Mouse (Mus musculus) limb, embryonic 12.5 days (tissue): ENCODE data around the gene Aes. TPM values are rescaled to one million over a fixed set of nuclear protein-coding genes. Genes with fewer than 3 reads are reported as not detected.
A peak's percentile ranks its signal among the peaks of the same experiment; 100 is the strongest.

Experiments used
- ATAC-seq: fragments of 200-750 bp; cut with Nextera tagmentation; 2 replicates; pipeline ENCODE4 v1.8.0; 2017; ENCODE audit warnings: low read depth, moderate TSS enrichment; ENCODE audit not compliant: insufficient number of reproducible peaks, insufficient read depth, low FRiP score, low TSS enrichment
- H3K27ac ChIP-seq: fragments of 300-500 bp; sonication (generic); 2 replicates; pipeline ENCODE4 v1.5.1; 2016; ENCODE audit warnings: mild to moderate bottlenecking, moderate library complexity
- H3K27me3 ChIP-seq: fragments of 300-500 bp; sonication (generic); 2 replicates; pipeline ENCODE4 v1.6.1; 2016; ENCODE audit warnings: mild to moderate bottlenecking, moderate library complexity
- H3K36me3 ChIP-seq: fragments of 300-500 bp; sonication (generic); 2 replicates; pipeline ENCODE4 v1.6.1; 2016; ENCODE audit warnings: mild to moderate bottlenecking, moderate library complexity
- H3K4me1 ChIP-seq: fragments of 300-500 bp; sonication (generic); replicated peaks from 2 replicates; pipeline ENCODE4 v1.6.1; 2016
- H3K4me2 ChIP-seq: fragments of 300-500 bp; sonication (generic); 2 replicates; pipeline ENCODE4 v1.6.1; 2016; ENCODE audit warnings: mild to moderate bottlenecking, moderate library complexity
- H3K4me3 ChIP-seq: fragments of 300-500 bp; sonication (generic); replicated peaks from 2 replicates; pipeline ENCODE4 v1.5.1; 2016; ENCODE audit warnings: mild to moderate bottlenecking
- H3K9ac ChIP-seq: fragments of 300-500 bp; sonication (generic); replicated peaks from 2 replicates; pipeline ENCODE4 v1.6.1; 2016; ENCODE audit warnings: mild to moderate bottlenecking, moderate library complexity
- H3K9me3 ChIP-seq: fragments of 300-500 bp; sonication (generic); 2 replicates; pipeline ENCODE4 v1.6.1; 2016; ENCODE audit warnings: mild to moderate bottlenecking, moderate library complexity
- WGBS: fragments of 180-500 bp; shearing (Covaris S2); methylation state at CpG from one replicate; pipeline ENCODE4 v1.1.7; 2016; 5-methylcytosine and 5-hydroxymethylcytosine counted together
- polyA plus RNA-seq: library from polyadenylated mRNA; unstranded; fragments of >200 nt; fragmentation: Nextera tagmentation; extraction: Ambion mirVana; gene quantifications from 2 replicates; pipeline ENCODE4 v1.2.1, GENCODE M21; 2016

Gene Aes
- polyA plus RNA-seq, 1 experiment from 2014 or later = 478 TPM

DNA sequence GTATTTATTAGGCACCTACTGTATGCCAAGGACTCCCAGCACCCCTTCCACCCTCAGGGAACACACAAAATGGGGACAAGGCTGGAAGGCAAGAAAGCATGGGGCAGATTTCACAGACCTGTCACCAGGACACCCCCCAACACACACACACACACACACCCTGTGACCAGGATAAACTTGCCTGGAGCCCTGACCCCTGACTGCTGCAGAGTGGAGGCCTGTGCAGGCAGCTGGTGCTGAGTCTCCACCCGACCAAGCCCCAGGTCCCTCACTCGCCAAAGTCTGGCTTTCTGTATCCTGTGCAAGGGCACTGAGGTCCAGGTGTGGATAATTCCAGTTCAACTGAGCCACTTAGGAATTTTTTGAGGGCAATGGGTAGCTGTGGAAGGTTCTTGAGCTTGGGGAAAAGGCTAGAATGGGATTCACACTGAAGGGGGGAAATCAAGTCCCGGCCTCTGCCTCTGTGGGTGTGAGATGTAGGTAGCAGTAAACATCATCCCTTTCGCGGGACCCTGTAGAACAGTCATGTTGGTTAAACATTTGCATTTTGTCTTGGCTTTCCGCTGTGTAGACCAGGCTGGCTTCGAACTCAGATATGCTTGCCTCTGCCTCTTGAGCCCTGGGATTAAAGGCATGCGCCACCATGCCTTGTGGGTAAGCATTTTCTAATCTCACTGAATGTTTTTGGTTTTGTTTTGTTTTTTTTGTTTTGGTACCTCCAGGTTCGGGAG lies 10.4 kb downstream of the Aes start:
- peaks cover 80% of the 10 kb centered on the region for H3K4me1 ChIP-seq
- H3K36me3 ChIP-seq = peaks cover 29% of the 10 kb centered on the region
- no peak overlapping the region for H3K4me3 ChIP-seq
- 40% methylated on average over 9 of the region's 9 CpGs for WGBS
- H3K27me3 ChIP-seq = peaks cover 32% of the 10 kb centered on the region
- no peak for ATAC-seq
- peak overlapping the region; percentile 61; the same call in 1 of the 2 replicates for H3K4me2 ChIP-seq
- H3K27ac ChIP-seq = peak overlapping the region; percentile 93
- no peak overlapping the region for H3K9ac ChIP-seq
- no peaks in the 10 kb centered on the region for H3K9me3 ChIP-seq

DNA sequence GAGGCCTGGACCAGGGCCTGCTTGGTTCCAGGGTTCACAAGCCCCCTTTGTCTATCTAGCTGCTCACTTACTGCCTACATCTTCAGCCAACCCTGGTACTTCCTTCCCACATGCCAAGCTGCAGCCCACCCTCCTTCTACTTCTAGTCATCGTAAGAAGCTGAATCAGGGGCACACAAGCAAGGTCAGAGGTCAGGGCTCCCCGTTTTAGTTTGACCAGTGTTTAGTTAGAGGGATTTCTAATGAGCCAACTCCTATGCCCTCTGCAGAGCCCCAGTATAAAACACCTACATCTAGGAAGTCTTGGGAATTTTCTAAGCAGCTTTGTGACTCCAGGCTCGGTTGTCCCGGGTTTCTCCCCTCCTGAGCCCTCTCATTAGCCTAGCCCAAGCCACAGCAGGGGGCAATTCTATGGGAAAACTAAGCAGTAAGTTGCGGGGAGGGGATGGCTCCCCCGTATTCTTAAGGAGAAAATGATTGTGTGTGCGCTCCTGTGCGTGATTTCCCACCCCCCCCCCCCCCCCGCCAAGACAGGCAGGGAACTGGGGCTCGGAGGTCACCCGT lies 11.0 kb downstream of the Aes start:
- Histone ChIP-seq H3K27me3 (peaks cover 29% of the 10 kb centered on the region), H3K9ac (peak overlapping the region; percentile 37; the same call in 1 of the 2 replicates), H3K4me2 (peak overlapping the region; percentile 61), H3K36me3 (peaks cover 22% of the 10 kb centered on the region), H3K27ac (peak overlapping the region; percentile 93), H3K9me3 (no peaks in the 10 kb centered on the region), H3K4me1 (peaks cover 76% of the 10 kb centered on the region), H3K4me3 (peak overlapping the region; percentile 36)
- ATAC-seq = peak; percentile 5; the same call in 1 of the 2 replicates
- WGBS = 1% methylated on average over 9 of the region's 11 CpGs

DNA sequence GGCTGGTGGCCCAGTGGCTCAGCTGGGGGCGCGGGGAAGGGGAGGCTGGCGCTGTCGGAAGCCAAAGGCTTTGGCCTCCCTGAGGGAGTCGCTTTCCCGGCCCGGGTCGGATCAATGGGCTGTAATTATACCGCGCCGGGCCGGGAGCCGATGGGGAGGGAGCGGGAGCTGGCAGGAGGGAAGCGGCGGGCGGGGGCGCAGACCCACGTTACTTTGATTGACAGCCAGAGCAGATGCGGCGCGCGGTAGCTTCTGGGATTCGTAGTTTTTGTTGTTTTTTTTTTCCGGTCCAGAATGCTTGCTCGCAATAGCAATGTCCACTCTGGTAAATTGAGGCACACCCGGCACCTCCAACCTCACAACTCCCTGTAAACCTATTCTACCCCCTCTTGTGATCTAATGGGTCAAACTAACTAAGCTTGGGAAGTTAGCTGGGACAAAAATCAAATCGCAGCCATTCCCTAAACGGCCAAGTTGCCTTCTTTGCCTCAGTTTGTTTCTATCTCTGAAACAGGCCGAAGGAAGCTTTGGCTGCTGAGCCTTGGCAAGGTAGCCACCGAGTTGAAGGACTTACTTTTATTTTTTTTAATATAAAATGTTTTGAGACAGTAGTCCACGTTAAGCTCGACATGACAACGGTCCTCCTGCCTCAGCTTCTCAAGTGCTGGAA lies 11.7 kb downstream of the Aes start:
- H3K27ac ChIP-seq = peak overlapping the region; percentile 93
- under 1% methylated on average over 34 of the region's 34 CpGs for WGBS
- peaks cover 76% of the 10 kb centered on the region for H3K4me1 ChIP-seq
- peaks cover 30% of the 10 kb centered on the region for H3K27me3 ChIP-seq
- peak overlapping the region; percentile 36 for H3K4me3 ChIP-seq
- H3K9me3 ChIP-seq = no peaks in the 10 kb centered on the region
- peak overlapping the region; percentile 37; the same call in 1 of the 2 replicates for H3K9ac ChIP-seq
- ATAC-seq = peak; percentile 29
- H3K36me3 ChIP-seq = peaks cover 16% of the 10 kb centered on the region
- peak overlapping the region; percentile 61 for H3K4me2 ChIP-seq

DNA sequence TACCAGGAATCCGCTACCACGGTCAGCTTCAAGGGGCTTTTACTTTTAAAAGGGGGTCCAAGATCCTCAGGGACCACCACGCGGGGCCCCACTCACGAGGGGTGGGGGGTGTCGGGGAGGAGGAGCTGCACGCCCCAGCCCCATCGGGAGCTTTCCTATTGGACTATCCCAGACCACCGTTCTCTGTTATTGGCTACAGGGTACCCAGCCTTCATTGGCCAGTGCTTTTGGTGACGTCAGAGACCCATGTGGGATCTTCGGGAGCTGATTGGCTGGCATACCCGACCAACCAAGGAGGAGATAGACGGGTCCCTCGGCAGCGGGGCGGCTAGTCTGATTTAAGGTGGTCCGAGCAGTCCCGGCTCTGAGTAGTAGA lies 12.2 kb downstream of the Aes start:
- peaks cover 11% of the 10 kb centered on the region for H3K36me3 ChIP-seq
- H3K4me3 ChIP-seq = peak overlapping the region; percentile 36
- ATAC-seq = peak; percentile 90
- no peaks in the 10 kb centered on the region for H3K9me3 ChIP-seq
- H3K27me3 ChIP-seq = peaks cover 35% of the 10 kb centered on the region
- H3K9ac ChIP-seq = no peak overlapping the region; the same call in 1 of the 2 replicates
- peak overlapping the region; percentile 61 for H3K4me2 ChIP-seq
- peaks cover 81% of the 10 kb centered on the region for H3K4me1 ChIP-seq
- WGBS = 1% methylated on average over 18 of the region's 18 CpGs
- H3K27ac ChIP-seq = peak overlapping the region; percentile 93

DNA sequence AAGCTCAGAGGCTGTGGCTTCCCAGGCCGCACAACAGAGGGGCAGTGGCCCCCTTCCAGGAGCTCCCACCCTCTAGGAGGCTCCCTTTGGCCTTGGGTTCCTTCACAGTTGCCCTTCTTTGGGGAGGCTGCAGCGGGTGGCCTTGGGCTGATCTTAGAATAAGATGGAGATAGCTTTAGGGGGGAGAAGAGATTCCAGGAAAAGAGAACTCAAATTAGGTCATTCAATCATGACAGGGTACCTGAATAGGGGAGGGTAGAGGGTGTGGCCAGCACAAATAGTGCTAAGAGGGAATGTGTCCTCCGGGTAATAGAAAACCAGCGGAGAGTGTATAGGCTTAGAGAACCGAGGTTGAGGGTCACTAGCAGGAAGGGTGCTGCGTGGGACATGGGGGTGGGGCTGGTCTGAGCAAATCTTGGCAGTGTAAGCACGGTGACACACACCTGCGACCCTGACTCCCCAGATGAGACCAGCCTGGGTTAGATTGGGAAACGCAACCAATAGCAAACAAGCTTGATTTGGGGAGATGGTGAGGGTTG lies 12.9 kb downstream of the Aes start:
- H3K9me3 ChIP-seq = no peaks in the 10 kb centered on the region
- peak overlapping the region; percentile 25 for H3K4me3 ChIP-seq
- peak overlapping the region; percentile 61 for H3K4me2 ChIP-seq
- peak overlapping the region; percentile 87 for H3K27ac ChIP-seq
- 3% methylated on average over 9 of the region's 9 CpGs for WGBS
- ATAC-seq = no peak
- 0 out of 2 replicates have a peak overlapping the region, but pooled peaks have one; percentile 37 for H3K9ac ChIP-seq
- H3K36me3 ChIP-seq = peaks cover 3% of the 10 kb centered on the region; the same call in 1 of the 2 replicates
- peaks cover 41% of the 10 kb centered on the region for H3K27me3 ChIP-seq
- peaks cover 85% of the 10 kb centered on the region for H3K4me1 ChIP-seq

DNA sequence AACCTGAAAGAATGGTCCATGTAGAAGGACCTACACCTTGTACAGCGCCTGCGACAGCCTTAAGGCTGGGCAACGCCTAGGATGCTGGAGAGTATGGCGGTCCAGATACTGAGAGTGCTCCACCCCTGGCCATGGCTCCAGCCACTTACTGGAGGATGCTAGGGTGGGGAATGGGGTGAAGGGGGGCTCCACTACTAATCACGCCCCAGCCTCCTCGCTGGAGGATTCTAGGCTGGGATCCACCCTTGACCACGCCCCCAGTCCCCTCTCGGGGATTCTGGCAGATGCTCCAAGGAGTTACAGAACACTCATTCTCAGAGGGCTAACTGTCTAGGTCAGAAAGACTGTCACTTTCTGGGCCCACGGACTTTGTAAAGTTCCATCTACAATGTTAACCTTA lies 13.7 kb downstream of the Aes start:
- WGBS = 13% methylated on average over 9 of the region's 9 CpGs
- H3K9ac ChIP-seq = no peak overlapping the region
- H3K27ac ChIP-seq = no peak overlapping the region
- H3K4me2 ChIP-seq = peak overlapping the region; percentile 61; the same call in 1 of the 2 replicates
- no peak for ATAC-seq
- peaks cover 44% of the 10 kb centered on the region for H3K27me3 ChIP-seq
- no peaks in the 10 kb centered on the region; the same call in 1 of the 2 replicates for H3K9me3 ChIP-seq
- H3K36me3 ChIP-seq = 0 out of 2 replicates have a peak, but pooled peaks cover 6% of the 10 kb centered on the region
- H3K4me1 ChIP-seq = peaks cover 77% of the 10 kb centered on the region
- H3K4me3 ChIP-seq = peak overlapping the region; percentile 0; the same call in 1 of the 2 replicates

DNA sequence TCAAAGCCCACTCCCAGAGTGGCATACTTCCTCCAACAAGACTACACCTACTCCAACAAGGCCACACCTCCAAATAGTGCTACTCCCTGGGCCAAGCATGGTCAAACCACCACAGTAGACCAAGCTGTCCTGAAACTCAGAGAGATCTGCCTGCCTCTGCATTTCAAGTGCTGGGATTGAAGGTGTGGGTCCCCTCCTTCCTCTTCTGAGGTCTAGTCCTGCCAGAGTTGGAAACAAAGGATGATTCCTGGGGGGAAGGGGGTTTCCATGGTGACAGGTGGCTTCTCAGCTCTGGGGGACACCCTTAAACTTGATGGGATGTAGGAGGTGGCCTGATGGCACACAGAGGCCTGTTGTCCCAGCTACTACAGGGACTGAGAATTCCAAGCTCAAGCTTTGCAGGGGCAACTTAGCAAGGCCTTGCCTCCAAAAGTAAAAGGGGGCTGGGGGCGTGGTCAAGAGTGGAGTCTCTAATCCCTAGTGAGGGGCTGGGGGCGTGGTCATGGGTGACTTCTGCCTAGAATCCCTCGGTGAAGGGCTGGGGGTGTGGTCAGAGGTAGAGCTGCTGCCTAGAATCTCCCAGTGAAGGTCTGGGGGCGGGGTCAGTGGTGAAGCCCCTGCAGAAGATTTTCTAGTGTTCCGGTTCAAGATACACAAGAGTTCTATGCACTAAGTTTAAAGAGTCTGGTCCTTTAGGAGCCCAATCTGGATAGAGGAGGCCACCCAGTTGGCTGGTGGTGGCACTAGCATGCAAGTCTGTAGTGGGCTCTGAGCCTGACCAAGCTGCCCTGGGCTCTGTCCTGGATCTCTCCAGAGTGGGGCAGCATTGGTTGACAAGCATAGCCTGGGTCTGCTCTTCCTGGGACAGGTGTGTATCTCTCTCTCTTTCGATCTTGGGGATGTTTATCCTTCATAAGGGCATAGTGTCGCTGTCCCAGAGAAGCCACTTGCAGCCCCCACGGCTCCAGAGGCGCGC lies 15.1 kb downstream of the Aes start, which contains the start of gene Tle2:
Tle2 (plus strand) TSS at position 481 of the 976 bp plus-strand sequence.
- H3K9me3 ChIP-seq = no peaks in the 10 kb centered on the region; the same call in 1 of the 2 replicates
- H3K4me3 ChIP-seq = peak within 1 kb of the TSS; percentile 62
- ATAC-seq = no peak
- H3K27me3 ChIP-seq = peaks cover 56% of the 10 kb centered on the region
- H3K36me3 ChIP-seq = 0 out of 2 replicates have a peak, but pooled peaks cover 6% of the 10 kb centered on the region
- peak within 1 kb of the TSS; percentile 82 for H3K9ac ChIP-seq
- H3K27ac ChIP-seq = peak within 1 kb of the TSS; percentile 67
- H3K4me1 ChIP-seq = peaks cover 63% of the 10 kb centered on the region
- H3K4me2 ChIP-seq = peak within 1 kb of the TSS; percentile 75
- 18% methylated on average over 10 of the region's 10 CpGs for WGBS

DNA sequence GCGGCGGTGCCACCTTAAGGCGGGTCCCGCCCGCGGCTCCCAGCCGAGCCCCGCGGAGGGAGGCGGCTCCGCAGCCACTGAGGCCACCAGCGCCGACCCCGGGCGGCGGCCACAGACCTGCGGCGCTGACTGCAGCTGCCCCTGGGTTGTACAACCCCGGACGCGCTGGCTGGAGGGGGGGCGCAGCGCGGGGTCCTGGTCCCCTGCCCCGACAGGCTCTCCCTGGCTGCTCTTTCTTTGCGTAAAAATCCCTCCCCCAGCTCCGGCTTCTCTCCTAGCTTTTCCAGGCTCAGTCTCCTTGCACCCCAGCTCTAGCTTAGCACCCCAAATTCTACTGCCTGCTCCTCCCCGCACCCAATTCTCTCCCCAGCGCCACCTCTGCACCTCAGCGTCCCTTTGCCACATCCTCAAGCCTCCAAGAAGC lies 15.9 kb downstream of the Aes start:
- peaks cover 61% of the 10 kb centered on the region for H3K4me1 ChIP-seq
- 0 out of 2 replicates have a peak, but pooled peaks cover 6% of the 10 kb centered on the region for H3K36me3 ChIP-seq

DNA sequence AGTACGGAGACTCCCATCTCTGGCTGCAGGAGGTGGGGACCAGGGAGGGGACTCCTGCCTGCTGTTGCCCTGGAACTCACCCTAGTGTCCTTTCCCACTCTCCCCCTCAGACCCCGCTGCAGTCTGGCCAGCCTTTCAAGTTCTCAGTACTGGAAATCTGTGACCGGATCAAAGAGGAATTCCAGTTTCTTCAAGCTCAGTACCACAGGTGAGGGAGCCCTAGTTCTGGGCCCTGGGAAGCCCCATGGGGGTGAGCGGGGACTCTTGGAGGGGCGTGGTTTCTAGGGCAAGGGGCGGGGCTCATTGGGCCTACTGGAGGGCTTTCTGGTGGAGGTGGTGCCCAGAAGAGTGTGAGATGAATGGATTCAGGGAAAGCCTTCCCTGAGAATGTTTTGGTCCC lies 16.4 kb downstream of the Aes start:
- Histone ChIP-seq H3K4me2 (peak overlapping the region; percentile 75), H3K9ac (peak overlapping the region; percentile 82), H3K36me3 (peaks cover 10% of the 10 kb centered on the region; the same call in 1 of the 2 replicates), H3K9me3 (no peaks in the 10 kb centered on the region; the same call in 1 of the 2 replicates), H3K27me3 (peaks cover 66% of the 10 kb centered on the region), H3K27ac (peak overlapping the region; percentile 67), H3K4me3 (peak overlapping the region; percentile 62), H3K4me1 (peaks cover 61% of the 10 kb centered on the region)
- ATAC-seq = no peak
- 2% methylated on average over 6 of the region's 6 CpGs for WGBS

More for the DNA sequence above, 15.9 kb downstream of the Aes start:
- Histone ChIP-seq H3K9me3 (no peaks in the 10 kb centered on the region; the same call in 1 of the 2 replicates), H3K4me2 (peak overlapping the region; percentile 75), H3K27ac (peak overlapping the region; percentile 67), H3K27me3 (peaks cover 62% of the 10 kb centered on the region), H3K9ac (peak overlapping the region; percentile 82), H3K4me3 (peak overlapping the region; percentile 62)
- ATAC-seq = no peak
- 0% methylated on average over 28 of the region's 30 CpGs for WGBS

DNA sequence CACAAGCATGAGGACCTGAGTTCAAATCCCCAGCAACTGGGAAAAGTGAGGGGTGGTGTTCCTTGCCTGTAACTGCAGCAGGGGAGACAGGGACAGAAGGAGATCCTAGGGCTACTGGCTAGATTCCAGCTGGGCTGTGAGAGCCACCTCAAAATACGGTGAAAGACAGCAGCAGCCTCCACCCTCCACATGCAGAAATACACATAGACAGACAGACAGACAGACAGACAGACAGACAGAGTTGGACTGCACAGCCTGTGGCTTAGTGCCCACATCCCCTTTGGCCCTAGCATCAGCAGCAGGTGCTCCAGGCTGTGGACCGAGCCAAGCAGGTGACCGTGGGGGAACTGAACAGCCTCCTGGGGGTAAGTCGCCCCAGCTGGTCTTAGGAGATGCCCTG lies 20.7 kb downstream of the Aes start:
- H3K27ac ChIP-seq = no peak overlapping the region
- no peak for ATAC-seq
- no peak overlapping the region for H3K4me2 ChIP-seq
- H3K9ac ChIP-seq = no peak overlapping the region
- peaks cover 61% of the 10 kb centered on the region for H3K27me3 ChIP-seq
- H3K4me3 ChIP-seq = no peak overlapping the region
- peaks cover 49% of the 10 kb centered on the region for H3K4me1 ChIP-seq
- 71% methylated on average over 4 of the region's 4 CpGs for WGBS
- H3K9me3 ChIP-seq = no peaks in the 10 kb centered on the region; the same call in 1 of the 2 replicates
- H3K36me3 ChIP-seq = peaks cover 35% of the 10 kb centered on the region
